Mouse (Mus musculus) kidney, postnatal 10 days (tissue): Measurements from ENCODE around the gene Slc25a11.

Source experiments
- DNase-seq: peaks from one replicate; pipeline ENCODE4 v3.0.0; 2021; ENCODE audit warnings: mixed read lengths

Slc25a11 gene

GRCm38 (mm10) chr11:70646691-70647650, at the start of gene Slc25a11, which contains the start of gene Rnf167:
TSS of gene Slc25a11 (minus strand) at chr11:70647479.
TSS of gene Rnf167 (plus strand) at chr11:70647235.
- peak; percentile 99 for DNase-seq

DNA sequence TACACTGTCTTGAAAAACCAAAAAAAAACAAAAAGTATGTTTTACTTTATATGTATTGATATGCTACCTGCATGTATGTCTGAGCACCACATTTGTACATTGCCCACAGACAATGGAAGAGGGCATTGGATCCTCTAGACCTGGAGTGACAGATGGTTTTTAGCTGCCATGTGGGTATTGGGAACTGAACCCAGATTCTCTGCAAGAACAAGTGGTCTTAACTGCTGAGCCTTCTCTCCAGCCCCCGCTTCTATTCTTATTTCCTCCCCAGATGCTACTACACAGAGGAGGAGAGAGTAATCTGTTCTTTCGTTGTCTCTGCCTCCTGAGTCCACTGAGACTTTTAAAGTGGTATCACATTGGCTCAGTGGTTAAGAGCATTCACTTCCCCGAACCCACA, 46.2 kb upstream of the Slc25a11 start:
- no peak for DNase-seq

- DNase-seq = peak; percentile 57
These were observed 42.3 kb upstream of the Slc25a11 start for GRCm38 (mm10) chr11:70689578-70689977.

GRCm38 (mm10) chr11:70688372-70688771, 41.1 kb upstream of the Slc25a11 start:
- DNase-seq = no peak

DNA sequence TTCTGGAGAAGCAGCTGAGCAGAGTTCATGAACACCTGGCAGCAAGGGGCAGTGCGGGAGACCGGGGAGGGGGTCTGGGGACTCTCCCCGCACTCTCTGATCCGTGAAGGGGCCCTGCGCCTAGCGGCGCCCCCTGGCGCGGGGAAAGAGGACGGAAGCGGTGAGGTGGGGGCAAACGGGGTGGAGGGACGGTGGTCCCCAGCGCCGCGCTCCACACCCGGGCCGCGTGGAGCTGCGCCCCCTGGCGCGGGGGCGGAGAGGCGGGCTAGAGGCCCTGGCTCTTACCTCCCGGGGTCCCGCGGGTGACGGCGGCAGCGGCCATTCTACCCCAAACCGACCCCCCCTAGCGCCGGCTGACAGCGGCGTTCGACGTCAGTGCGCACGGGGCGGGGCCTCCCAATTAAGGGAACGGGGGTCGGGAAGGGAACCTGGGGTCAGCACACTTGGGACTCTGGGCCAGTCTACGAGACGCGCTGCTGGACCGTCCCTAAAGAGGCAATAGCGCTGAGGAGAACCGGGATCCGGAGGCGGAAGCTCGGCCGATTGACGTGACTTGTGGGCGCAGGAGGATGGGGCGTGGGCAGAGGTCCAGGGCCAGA, 40.4 kb upstream of the Slc25a11 start, which contains the start of gene Camta2:
Gene Camta2, minus strand, starts transcription at position 505 of the 599 bp plus-strand sequence.
- peak; percentile 96 for DNase-seq

- peak; percentile 61 for DNase-seq
These were observed 39.8 kb upstream of the Slc25a11 start for GRCm38 (mm10) chr11:70686901-70687566.

DNA sequence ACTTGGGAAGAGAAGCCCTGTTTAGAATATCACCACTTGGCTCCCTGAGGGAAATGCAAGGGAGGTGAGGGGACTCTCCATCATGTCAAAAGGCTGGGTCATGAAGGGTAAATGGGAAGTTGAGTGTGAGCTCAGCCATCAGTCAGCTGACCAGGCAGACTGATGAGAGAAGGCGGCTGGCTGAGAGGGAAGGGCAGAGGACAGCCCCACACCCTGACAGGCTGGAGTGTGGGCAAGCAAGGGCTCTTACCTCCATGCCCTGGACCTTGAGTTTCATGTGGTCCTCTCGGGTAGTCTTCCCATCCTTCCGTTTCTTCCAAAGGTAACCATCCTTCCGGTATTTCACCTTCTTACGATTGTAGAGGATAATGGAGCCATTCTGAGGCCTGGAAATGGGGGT, 36.4 kb upstream of the Slc25a11 start:
- DNase-seq = peak; percentile 7

GRCm38 (mm10) chr11:70681897-70682581, 34.8 kb upstream of the Slc25a11 start:
- peak; percentile 47 for DNase-seq

DNA sequence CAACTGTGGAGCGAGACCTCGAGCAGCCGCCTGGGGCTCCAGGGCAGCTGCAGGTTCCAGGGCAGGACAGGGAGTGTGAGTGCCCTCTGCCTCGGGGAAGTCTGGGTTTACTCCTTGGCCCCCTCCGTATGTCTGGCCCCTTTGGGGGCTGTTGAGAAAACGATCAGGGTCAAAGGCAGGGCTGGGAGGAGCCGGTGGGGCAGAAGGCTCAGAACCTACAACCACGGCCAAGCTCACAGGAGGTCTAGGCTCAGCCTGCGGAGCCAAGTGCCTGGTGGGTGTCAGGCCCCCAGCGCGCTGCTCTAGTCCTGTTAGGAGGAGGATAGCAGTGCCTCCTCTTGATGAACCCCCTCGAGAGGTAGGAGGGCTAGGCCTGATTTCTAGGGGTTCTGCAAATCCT, 33.9 kb upstream of the Slc25a11 start:
- DNase-seq = peak; percentile 6

- no peak for DNase-seq
These were observed 32.6 kb upstream of the Slc25a11 start for GRCm38 (mm10) chr11:70679894-70680293.

- DNase-seq = peak; percentile 9
These were observed 32.1 kb upstream of the Slc25a11 start for GRCm38 (mm10) chr11:70679361-70679760.

DNA sequence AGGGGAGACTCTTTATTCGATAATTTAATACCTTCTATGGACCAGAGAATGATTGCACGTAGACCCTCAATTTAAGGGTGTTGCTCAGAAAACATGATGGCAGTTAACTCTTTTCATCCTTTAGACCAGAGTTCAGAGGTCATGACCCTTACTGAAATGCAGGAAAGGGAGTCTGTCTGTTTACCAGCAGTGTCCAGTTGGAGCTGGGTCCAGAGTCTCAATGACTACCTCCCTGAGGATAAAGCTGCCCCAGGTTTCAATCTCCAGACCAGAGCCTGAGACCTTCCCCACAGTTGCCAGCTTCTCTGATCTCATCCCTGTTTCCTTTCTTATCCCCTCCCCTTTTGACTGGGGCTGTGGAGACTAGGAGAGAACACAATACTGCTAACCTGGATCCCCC, 31.3 kb upstream of the Slc25a11 start:
- peak; percentile 6 for DNase-seq

- DNase-seq = no peak
These were observed 30.8 kb upstream of the Slc25a11 start for GRCm38 (mm10) chr11:70678092-70678491.

DNA sequence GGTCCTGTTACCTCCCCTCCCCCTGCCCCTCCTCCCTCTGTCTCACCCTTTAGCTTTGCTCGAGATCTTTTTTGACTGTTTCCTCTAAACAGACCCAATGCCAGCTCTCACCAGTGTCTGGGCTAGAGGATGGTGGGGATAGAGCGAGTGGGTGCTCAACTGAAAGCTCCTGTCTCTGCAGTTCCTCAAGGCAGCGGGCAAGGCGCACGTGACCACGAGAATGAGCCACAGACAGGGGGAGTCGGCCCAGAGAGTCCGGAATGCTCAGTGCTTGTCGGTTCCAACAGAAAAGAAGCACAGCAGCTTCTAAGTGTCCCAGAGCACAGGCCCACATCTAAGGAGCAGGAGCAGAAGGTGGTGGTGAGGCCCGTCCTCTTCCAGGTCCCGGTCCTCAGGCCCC, 27.2 kb upstream of the Slc25a11 start:
- no peak for DNase-seq

DNA sequence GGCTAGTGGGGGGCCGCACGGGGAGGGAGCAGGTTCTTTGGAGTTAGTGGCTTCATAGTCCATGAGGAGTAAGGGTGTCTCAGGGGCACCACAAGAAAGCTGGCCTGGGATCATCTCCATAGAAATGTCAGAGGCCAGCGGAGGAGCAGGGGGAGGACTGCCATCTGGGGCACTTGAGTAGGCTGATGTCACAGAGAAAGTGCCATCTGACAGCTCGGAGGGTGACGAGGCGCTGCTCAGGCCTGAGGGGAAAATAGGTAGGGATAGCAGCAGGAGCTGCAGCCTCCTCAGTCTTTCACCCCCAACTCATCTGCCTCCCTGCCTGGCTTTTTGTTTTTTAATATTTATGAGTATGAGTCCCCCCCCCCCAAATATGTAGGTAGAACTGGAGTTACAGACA, 26.7 kb upstream of the Slc25a11 start:
- DNase-seq = no peak

DNA sequence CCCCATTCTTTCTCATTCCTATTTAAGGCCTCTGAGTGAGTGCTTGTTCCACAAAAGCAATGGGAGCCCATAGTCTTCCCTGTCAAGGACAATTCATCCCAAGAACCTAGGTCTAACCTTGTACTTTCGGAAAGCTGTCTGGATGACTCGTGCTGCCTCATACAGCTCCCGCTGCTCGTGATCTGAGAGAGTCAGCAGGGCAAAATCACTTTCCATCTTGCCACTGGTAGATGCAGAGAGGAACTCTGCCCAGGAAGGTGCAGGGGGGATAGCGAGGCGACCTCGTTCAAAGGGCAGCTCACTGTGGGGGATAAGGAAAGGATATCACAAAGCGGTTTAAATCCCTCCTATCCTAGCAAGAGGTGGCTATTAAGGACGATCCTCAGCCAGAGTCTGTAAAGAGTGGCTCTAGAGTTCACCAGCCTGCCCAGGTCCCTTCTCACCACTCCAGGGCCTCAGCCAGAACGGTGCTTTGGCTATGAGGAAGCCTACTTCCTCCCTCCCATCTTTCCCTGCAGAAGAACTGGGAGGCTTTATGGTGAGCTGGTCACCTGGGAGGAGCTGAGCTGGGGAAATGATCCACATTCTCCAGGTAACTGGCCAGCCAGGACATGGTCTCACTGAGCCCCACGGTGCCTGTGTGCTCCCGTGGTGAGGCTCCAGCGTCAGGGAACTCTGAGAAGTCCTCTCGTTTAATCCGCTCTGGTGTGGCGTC, 24.2 kb upstream of the Slc25a11 start:
- peak; percentile 33 for DNase-seq

- DNase-seq = peak; percentile 49
These were observed 23.2 kb upstream of the Slc25a11 start for GRCm38 (mm10) chr11:70670483-70670882.

DNA sequence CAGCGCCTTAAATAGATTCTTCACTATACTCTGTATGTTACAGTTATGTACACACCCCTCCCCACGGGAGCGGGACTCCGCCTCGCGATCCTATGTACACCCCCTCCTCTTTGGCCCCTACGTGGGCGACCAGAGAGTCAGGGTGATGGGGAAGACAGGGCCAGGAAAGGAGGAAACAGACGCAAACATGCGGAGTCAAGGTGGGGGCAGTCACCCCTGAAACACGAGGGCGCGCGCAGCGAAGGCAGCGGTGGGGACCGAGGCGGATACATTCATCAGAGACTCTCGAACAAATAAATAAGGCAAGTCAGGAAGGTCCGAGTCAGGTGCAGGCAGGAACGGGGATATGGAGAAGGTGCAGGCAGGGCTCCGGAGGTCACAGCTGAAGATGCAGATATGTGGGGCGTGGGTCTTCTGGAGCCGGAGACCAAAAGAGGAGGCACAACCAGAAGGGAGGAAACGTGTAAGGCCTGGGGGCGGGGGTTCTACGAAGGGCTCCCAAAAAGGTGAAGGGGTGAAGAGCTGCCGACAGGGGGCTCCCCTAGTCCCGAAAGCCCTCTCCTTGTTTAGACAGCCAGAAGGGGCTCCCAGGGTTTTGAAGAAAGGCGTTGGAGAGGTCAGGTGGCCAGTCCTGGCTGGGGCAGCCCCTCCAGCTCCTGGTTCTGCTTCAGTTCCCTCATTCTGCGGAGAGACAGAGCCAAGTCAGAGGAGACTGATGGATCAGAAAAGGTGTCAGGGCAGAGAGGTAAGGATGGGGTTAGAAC, 22.5 kb upstream of the Slc25a11 start:
- DNase-seq = peak; percentile 85

DNA sequence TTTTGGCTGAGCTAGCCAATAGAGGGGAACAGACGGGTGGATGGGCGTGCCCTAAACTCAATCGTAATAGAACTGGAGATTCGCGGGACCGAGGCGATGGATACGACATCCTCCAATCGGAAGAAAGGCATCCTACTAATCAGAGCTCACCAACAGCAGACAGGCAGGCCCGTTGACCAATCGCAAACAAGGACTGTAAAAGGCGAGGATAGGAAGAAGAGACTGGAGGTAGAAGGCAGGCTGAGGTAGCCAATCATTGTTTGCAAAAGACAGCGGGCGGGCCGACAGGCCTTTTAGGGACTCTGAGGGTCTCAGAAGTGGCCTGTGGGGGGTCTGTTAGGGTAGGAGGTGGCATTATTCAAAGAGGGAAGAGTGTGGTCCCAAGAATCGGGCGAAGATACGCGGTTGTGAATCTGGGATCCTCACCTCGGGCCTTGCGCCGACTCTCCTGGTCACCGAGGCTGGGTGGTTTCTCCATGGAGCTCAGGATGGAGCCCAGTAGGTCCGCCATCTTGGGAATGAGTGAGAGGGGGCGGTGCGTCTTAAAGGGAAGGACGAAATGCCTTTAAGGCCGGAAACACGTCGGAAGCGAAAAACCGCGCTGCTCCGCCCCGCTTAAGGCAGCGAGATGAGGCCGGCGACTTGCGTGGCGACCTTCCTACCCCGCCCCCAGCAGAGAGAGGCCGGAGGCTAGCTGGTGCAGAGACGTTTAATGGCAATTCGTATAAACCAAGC, 21.7 kb upstream of the Slc25a11 start, which contains the start of gene Spag7:
Gene Spag7, minus strand, starts transcription at position 646 of the 735 bp plus-strand sequence.
- DNase-seq = peak; percentile 98

- DNase-seq = peak; percentile 83
These were observed 21.1 kb upstream of the Slc25a11 start for GRCm38 (mm10) chr11:70668335-70668770.
